Mouse (Mus musculus) right cerebral cortex, postnatal 36 days (tissue): ENCODE data around the gene Pa2g4.
A peak's percentile ranks its signal among the peaks of the same experiment; 100 is the strongest.

Experiments used
- DNase-seq, 2 experiments: peaks; one replicate each; pipeline ENCODE4 v3.0.0; 2022; ENCODE audit warnings: low spot score in 2 of 2, mixed read lengths in 1 of 2

The Pa2g4 gene

DNA sequence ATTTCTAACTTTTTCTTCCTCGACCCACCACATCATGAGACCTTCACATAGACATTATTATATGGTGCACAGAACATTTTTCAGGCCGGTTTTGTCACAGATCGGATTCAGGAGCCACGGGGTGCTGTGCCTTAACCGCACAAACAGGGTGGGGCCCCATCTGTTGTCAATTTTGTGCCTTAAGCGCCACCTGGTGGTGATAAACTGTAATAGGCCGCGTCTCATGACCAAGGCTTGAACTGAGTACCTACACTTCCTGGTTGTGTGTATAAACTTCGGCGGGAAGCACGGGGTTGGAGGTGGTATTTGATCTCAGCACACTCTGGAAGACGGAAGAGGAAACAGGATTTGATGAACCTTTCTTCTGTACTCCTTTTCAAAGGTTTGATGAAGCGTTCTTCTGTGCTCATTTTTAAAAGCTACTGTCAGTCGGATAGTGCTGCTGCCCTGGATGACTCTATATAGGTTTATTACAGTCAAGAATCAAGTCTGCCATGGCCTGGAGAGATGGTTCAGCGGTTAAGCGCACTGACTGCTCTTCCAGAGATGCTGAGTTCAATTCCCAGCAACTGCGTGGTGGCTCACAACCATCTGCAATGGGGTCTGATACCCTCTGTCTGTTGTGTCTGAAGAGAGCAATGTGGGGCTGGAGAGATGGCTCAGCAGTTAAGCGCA lies 29.4 kb downstream of the Pa2g4 start:
- peak; percentile 80 for DNase-seq

DNA sequence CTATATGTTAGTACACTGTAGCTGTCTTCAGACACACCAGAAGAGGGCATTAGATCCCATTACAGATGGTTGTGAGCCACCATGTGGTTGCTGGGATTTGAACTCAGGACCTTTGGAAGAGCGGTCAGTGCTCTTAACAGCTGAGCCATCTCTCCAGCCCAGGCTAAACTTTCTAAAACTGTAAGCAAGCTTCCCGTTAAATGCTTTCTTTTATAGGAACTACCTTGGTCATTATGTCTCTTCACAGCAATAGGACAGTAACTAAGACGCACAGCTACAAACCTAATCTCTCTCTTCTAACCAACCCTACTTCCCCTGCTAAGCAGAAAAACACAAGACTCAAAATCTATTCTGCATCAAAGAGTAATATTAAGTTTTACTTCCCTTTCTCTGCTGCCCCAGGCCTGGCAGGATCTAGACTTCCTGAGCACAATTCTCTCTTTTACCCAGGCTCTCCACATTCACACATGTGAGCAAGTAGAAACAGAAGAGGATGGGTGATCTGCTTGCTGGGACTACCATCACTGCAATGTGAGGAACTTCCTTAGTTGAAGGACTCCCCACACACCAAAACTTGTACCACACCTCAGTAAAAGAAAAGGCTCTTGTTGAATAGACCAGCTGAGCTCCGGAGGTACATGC lies 30.0 kb downstream of the Pa2g4 start:
- DNase-seq, result no peak

GRCm38 (mm10) chr10:128535206-128535605 lies 30.6 kb downstream of the Pa2g4 start:
- DNase-seq, result no peak

DNA sequence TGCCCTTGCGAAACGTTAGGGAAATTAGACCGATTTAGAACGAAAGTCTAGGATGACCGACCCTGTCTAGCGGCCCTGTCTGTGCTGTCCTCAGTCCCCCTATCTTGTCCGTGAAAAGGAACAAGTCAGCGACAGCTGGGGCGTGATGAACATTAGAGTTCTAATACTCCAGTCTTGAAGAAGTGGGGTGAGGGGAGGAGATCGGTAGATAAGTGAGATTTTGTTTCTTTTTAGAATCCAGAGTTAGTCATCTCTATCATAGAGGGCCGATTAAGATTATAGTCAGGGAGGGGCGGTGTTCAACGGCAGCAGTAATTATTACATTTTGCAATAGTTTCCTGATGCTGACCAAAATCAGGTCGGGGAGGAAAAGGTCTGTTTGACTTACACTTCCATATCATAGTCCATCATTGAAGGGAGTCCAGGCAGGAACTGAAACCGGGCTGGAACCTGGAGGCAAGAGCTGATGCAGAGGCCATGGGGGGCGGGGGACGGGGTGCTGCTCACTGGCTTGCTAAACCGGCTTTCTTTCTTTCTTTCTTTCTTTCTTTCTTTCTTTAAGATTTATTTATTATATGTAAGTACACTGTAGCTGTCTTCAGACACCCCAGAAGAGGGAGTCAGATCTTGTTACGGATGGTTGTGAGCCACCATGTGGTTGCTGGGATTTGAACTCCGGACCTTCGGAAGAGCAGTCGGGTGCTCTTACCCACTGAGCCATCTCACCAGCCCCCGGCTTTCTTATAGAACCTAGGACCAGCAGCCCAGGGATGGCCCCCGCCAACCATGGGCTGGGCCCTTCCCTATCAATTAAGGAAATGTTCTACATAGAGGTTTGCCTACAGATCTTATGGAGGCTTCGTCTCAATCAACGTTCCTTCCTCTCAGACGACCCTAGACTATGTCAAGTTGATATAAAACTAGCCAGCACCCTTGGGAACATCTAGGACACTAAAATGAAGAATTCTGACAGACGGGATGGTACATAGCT lies 39.1 kb downstream of the Pa2g4 start:
- DNase-seq, result no peak

DNA sequence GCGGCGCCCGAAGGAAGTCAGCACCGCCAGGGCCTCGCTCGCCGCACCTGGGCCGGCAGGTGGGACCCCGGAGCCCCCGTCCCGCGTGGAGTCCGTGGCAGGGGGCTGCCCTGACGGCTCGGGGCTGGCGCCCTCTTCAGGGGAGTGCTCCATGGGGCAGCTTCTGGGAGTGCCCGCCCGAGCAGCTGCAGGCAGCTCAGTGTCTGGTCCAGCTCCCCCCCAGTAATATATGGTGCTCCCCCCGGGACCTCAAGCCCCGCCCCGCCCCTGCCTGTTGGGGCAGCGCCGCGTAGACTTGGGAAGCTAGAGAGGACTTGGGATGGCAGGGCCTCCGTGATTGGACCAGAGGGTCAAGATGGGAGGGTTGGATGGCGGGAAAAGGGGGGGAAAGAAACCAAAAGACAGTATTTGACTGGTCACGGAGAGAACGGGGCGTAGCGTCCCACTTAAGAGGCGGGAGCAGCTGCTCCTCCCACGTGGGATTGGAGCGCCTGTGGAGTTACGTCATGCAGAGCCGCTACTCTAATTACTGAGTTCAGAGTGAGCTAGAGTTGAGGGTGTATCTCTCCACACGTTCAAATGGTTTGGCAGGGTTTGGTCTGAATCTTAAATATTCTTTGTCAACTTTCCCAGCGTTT lies 40.0 kb downstream of the Pa2g4 start, which contains the start of gene Esyt1:
TSS of gene Esyt1 (minus strand) at position 201 of the 638 bp plus-strand sequence.
- peak; percentile 86 to 94 for DNase-seq

- peak in 1 of 2 experiments; percentile 15 for DNase-seq
Observed at GRCm38 (mm10) chr10:128524732-128525662, 40.8 kb downstream of the Pa2g4 start.

- DNase-seq, result no peak
Observed at GRCm38 (mm10) chr10:128524111-128524731, 41.6 kb downstream of the Pa2g4 start.

DNA sequence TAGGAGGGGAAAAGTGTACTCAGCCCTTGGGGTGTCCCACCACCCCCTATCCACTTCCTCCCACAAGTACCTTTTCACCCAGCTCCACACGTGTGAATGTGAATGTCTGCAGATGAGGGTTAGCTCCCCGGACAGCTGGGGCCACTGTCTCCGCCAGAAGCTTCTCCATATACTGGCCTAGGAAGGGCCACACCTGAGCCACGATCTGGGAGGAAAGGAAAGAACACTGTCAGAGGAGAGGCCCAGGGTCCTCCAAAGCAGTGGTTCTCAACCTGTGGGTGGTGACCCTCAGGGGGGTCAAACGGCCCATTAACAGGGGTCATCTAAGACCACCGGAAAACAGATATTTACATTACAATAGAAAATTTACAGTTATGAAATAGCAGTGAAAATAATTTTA lies 43.4 kb downstream of the Pa2g4 start:
- no peak for DNase-seq

DNA sequence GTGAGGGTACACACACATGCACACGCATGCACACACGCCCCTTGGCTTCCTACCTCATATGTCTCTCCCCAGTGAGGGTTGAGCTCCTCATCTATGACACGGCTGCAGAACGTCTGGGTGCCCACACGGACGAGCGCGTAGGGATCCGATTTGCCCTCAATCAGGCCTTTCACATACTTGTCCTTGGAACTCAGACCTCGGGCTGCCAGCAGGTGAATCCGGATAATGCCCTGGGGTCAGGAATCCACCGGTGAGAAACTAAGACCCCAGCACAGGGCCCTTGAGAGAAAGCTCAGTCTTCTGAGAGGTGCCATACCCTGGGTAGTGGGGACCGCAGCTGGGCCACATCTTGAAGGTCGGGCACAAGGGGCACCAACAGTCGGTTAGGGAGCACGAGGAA lies 45.2 kb downstream of the Pa2g4 start:
- no peak for DNase-seq

DNA sequence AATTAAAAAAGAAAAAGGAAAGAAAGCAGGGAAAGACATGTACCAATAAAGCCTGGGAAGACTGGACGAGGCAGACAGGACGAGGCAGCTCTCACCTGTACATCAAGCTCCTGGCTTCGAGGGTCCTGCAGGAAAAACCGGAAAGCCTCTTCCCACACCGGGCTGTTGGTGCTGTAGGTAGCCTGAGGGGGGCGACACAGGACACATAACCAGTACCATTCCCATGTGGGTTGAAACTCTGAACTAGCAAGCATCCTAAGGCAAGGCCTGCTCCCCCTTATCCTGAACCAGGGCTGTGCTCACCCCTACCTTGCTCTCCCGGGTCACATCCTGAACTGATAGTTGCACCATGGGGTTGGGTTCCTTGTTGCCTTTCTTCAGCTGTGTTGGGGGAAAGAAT lies 47.0 kb downstream of the Pa2g4 start:
- DNase-seq, result peak in 1 of 2 experiments; percentile 36

DNA sequence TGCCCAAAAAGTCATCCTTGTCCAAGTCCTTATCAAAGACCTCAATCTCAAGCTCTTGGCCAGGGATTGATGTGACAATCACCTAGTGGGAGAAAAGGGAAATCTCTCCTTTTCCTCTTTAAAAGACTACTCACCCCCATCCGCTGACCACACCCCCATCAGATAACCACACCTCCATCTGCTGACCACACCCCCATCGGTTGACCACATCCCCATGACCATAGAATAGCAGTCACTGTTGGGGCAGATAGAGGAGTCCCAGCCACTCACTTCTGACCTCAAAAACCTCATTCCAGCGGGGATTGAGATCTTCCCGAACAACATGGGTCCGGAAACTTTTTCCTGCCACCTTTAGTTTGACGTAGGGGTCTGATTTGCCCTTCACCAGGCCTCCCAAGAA lies 49.1 kb downstream of the Pa2g4 start:
- no peak for DNase-seq

DNA sequence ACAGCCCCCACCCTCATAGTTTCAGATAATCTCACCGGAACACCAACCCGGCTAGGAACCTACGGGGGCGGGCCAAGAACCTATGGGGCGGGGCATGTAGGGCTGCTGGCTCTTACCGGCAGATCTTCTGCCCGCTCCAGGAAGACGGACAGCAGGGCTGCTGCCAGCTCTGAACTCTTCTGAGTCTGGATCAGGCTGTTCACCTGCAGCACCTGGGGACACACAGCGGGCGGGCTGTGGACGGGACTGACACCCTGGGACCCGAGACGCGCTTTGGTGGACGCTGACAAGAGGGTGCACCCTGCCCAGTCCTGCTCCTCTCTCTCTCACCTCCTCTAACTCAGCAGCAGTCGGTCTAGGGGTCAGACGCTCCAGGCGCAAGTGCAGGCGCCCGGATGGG lies 49.8 kb downstream of the Pa2g4 start:
- no peak for DNase-seq

DNA sequence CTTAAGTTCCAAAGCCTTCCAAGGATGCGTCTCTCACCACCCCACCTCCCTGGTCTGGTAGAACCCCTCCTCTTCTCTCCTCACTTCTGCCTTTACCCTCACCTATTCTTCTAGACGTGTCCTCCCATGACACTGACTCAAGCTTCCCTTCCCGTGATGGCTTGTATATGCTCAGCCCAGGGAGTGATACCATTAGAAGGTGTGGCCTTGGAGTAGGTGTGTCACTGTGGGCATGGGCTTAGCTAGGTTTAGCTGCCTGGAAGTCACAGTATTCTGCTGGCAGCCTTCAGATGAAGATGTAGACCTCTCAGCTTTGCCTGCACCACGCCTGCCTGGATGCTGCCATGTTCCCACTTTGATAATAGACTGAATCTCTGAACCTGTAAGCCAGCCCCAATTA lies 50.7 kb downstream of the Pa2g4 start:
- DNase-seq, result no peak

DNA sequence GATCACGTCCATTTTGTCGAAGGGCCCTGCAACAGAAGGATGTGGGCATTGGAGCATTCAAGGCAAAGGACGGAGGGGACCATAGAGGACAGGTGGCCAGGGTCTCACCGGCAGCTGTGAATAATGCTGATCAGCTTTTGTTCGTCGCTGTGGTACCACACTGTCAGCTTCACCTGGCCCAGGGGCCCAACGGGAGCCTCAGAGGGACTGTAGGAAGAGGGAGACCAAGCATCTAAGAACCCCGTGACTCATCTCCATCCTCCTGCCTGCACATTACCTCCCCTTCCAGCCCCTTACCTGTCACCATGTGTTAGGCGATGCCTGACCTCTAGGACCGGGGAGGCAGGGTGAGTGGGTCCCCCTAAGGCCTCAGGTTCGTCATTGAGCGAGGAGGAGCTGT lies 54.0 kb downstream of the Pa2g4 start:
- no peak for DNase-seq

DNA sequence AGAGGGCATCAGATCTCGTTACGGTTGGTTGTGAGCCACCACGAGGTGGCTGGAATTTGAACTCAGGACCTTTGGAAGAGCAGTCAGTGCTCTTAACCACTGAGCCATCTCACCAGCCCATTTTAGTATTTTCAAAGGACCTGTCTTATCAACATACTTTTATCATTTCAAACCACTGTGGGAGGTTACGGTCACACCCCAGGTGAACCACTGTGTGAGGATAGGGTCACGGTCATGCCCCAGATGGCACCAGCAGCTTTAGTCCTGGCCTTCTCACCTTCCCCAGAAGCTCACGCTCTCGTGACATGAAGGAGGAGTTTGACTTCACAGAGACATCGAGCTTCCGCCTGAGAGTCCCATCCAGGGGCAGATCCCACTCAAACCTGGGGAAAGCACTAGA lies 54.6 kb downstream of the Pa2g4 start:
- no peak for DNase-seq

GRCm38 (mm10) chr10:128510301-128510700 lies 55.5 kb downstream of the Pa2g4 start:
- no peak for DNase-seq

DNA sequence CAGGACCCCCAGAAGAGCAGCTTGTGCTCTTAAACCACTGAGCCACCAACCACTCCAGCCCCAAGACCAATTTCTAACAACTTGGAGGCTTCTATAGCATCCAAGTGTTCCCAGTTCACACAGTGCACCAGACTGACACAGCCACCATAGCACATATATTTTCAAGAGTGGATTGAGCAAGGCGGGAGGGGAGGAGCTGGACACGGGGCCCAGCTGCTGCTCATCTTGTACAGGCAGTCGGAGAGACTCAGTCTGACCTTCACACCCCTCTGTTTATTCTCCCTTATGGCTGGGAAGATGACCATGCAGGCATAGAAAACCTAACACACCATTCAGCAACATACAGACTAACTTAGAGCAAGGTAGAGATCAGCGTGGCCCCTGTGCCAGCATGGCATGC lies 56.0 kb downstream of the Pa2g4 start:
- DNase-seq, result no peak

DNA sequence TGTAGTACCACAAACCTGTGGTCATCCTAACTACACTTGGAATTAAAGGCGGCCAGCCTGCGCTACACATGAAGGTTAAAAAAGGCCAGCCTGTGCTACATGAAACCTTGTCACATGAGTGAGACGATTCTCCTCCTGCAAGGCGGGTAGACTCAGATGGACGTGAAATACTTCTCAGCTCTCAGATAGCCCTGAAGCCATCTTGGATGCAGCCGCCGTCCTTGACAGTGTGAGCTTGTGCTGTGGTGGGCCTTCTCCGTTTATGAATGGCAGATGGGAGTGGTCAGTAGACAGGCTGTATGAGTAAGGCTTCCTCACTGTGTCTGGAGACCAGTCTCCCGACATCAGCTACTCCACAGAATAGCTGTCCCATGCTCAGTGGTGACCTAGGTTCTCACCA lies 56.6 kb downstream of the Pa2g4 start:
- no peak for DNase-seq

GRCm38 (mm10) chr10:128508260-128508659 lies 57.5 kb downstream of the Pa2g4 start:
- DNase-seq, result no peak
